Mouse (Mus musculus): Measurements from ENCODE around the gene Foxn3.

- TF ChIP-seq CTCF (IDR thresholded peaks at IDR 0.05) (no peak), EP300 (IDR thresholded peaks at IDR 0.05) (no peak)
These were observed 383.1 kb downstream of the Foxn3 start for GRCm38 (mm10) chr12:99180234-99180824.
